Mouse (Mus musculus) thymus, adult 2 months (tissue): ENCODE data around the gene Tmc6. TPM values are rescaled to one million over a fixed set of nuclear protein-coding genes. Genes with fewer than 3 reads are reported as not detected.

ENCODE experiments used
- DNase-seq: peaks from one replicate; pipeline ENCODE4 v3.0.0; 2021
- H3K27ac ChIP-seq: fragments of 200-500 bp; 2 replicates; pipeline ENCODE4 v1.5.1; 2012; ENCODE audit warnings: low read length, control low read depth; ENCODE audit not compliant: control insufficient read depth, insufficient read depth
- H3K27me3 ChIP-seq: fragments of 200-500 bp; 2 replicates; pipeline ENCODE4 v1.6.1; 2012; ENCODE audit warnings: mild to moderate bottlenecking, low read length, moderate library complexity, mixed read lengths; ENCODE audit not compliant: control insufficient read depth, insufficient read depth
- H3K36me3 ChIP-seq: fragments of 200-500 bp; 2 replicates; pipeline ENCODE4 v1.6.1; 2012; ENCODE audit warnings: mild to moderate bottlenecking, low read length, moderate library complexity; ENCODE audit not compliant: control insufficient read depth, insufficient read depth
- H3K4me1 ChIP-seq: fragments of 200-500 bp; replicated peaks from 2 replicates; pipeline ENCODE4 v1.6.1; 2012; ENCODE audit warnings: low read length; ENCODE audit not compliant: control insufficient read depth, insufficient read depth
- H3K4me3 ChIP-seq: fragments of 200-500 bp; 2 replicates; pipeline ENCODE4 v1.5.1; 2012; ENCODE audit warnings: mild to moderate bottlenecking, low read length, control low read depth, moderate library complexity; ENCODE audit not compliant: control insufficient read depth, insufficient read depth
- CTCF ChIP-seq: fragments of 200-500 bp; IDR thresholded peaks from 2 replicates; pipeline ENCODE4 v1.5.1; 2012; ENCODE audit warnings: mild to moderate bottlenecking, control low read depth, low read length, moderate library complexity, borderline replicate concordance; ENCODE audit not compliant: control insufficient read depth, poor library complexity, insufficient read depth; ENCODE audit errors: extremely low read depth
- POLR2A ChIP-seq: fragments of 200-500 bp; IDR thresholded peaks from 2 replicates; pipeline ENCODE4 v1.6.1; 2012; ENCODE audit warnings: mild to moderate bottlenecking, low read length, control low read depth, moderate library complexity; ENCODE audit not compliant: control insufficient read depth, poor library complexity, insufficient read depth; ENCODE audit errors: extremely low read depth
- WGBS: fragments of 180-500 bp; shearing (Covaris S2); methylation state at CpG from one replicate; pipeline ENCODE4 v1.1.7; 2018; 5-methylcytosine and 5-hydroxymethylcytosine counted together
- polyA plus RNA-seq: library from polyadenylated mRNA; depleted of rRNA; stranded (reverse); fragments of >200 nt; gene quantifications from 2 replicates; pipeline ENCODE4 v1.2.3, GENCODE M21; 2012

The Tmc6 gene
- polyA plus RNA-seq, 1 experiment = 201 TPM

DNA sequence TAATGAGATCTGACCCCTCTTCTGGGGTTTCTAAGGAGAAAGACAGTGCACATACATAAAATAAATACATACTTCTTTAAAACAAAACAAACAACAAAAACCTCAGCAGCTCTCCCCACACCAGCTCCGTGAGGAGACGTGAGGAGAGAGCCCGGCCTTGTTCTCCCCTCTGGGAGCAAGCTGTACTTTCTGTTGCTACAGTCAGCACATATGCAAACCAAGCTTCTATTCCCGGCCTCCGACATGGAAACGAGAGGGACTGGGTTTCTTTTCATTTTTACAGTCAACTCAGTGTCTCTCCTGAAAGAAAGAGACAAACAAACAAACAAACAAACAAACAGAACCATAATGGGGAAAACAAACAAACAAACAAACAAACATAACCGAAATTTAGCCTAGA, 18.0 kb upstream of the Tmc6 start:
- no peak for DNase-seq
- 94% methylated on average over 7 of the region's 7 CpGs for WGBS
- no peaks in the 10 kb centered on the region for H3K36me3 ChIP-seq
- no peak for TF ChIP-seq POLR2A
- TF ChIP-seq CTCF = no peak
- peaks cover 29% of the 10 kb centered on the region for H3K4me1 ChIP-seq
- H3K27me3 ChIP-seq = no peaks in the 10 kb centered on the region
- H3K27ac ChIP-seq = no peak overlapping the region
- H3K4me3 ChIP-seq = no peak overlapping the region

DNA sequence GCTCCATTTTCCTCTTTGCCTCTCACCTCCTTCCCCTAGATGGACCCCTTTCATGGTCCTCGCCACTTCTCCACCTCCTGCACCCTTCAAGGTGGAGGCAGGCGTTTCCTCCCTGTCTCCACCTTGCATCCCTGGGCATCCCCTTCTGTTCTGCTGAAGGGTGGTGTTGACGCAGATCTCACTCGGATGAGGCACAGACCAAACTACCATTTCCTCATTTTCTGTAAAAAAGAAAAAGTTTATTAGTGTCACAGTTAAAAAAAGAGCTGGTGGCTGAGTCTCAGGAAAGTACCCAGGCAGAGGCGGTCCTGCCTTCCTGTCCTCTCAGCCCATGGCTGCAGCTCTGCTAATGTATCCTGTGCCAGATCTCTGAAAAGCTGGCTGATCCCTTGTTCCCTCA, 17.2 kb upstream of the Tmc6 start:
- H3K4me3 ChIP-seq = no peak overlapping the region
- H3K27me3 ChIP-seq = no peaks in the 10 kb centered on the region
- H3K4me1 ChIP-seq = peaks cover 35% of the 10 kb centered on the region
- TF ChIP-seq POLR2A = no peak
- TF ChIP-seq CTCF = no peak
- WGBS = 39% methylated on average over 5 of the region's 5 CpGs
- DNase-seq = no peak
- peak overlapping the region; percentile 8; the same call in 1 of the 2 replicates for H3K27ac ChIP-seq
- H3K36me3 ChIP-seq = no peaks in the 10 kb centered on the region

DNA sequence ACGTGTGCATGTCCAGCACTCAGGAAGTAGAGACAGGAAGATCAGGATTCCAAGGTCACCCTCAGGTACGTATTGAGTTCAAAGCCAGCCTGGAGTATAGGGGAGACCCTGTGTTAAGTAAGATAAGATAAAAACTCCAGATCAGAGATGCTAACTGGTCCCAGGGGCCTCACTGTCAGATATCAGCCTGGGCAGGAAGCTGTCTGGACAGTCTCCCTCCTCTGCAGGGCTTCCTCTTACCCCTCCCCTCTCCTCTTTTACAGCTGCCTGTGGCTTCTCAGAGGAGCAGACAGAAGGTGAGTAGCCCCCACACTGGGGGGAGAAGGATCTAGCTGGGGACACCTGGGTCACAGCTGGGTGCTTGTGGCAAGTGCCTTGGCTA, 16.2 kb upstream of the Tmc6 start:
- DNase-seq = peak; percentile 43
- TF ChIP-seq POLR2A (no peak), CTCF (no peak)
- 2% methylated on average over 2 of the region's 2 CpGs for WGBS
- H3K4me1 ChIP-seq = peaks cover 42% of the 10 kb centered on the region
- H3K27me3 ChIP-seq = no peaks in the 10 kb centered on the region
- H3K36me3 ChIP-seq = no peaks in the 10 kb centered on the region
- H3K27ac ChIP-seq = no peak overlapping the region
- no peak overlapping the region for H3K4me3 ChIP-seq

DNA sequence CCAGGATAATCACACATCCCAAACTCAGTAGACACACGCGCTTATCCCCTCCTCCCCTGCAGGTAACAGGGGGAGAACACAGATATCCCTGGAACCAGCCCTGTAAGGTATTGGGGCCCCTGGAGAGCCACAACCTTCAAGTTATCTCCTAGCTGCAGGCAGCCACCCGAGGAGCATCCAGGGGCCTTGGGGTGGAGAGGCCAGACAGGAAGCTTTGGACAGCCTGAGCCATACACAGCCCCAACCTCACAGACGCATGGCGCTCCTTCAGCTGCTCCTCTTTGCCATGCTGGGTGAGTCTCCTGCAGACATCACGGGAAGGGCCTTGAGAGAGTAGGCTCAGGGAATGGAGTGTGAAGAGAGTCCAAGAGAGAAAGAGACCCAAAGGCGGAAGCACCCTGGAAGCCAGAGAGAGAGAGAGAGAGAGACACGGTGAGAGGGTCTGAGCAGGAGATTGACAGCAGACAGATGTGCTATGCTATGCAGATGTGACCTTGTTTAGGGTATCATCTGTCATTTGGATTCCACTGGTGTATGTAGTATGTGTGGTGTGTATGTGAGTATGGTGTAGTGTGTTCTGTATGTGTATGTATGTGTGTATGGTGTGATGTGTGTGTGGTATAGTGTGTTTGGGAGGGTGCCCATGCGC, 15.6 kb upstream of the Tmc6 start, which contains the start of gene 6030468B19Rik:
6030468B19Rik (plus strand) TSS at position 150 of the 649 bp plus-strand sequence.
- Histone ChIP-seq H3K36me3 (peaks cover 1% of the 10 kb centered on the region; the same call in 1 of the 2 replicates), H3K27me3 (no peaks in the 10 kb centered on the region), H3K4me1 (peaks cover 44% of the 10 kb centered on the region), H3K4me3 (no peak within 1 kb of the TSS), H3K27ac (no peak within 1 kb of the TSS; the same call in 1 of the 2 replicates)
- WGBS = 51% methylated on average over 9 of the region's 9 CpGs
- DNase-seq = no peak
- no peak for TF ChIP-seq CTCF
- no peak for TF ChIP-seq POLR2A

- Histone ChIP-seq H3K4me3 (no peak overlapping the region), H3K36me3 (peaks cover 5% of the 10 kb centered on the region; the same call in 1 of the 2 replicates), H3K4me1 (peaks cover 51% of the 10 kb centered on the region), H3K27ac (no peak overlapping the region), H3K27me3 (no peaks in the 10 kb centered on the region)
- TF ChIP-seq CTCF (no peak), POLR2A (no peak)
- DNase-seq = no peak
- 13% methylated on average over 5 of the region's 5 CpGs for WGBS
These were observed 15.0 kb upstream of the Tmc6 start for GRCm38 (mm10) chr11:117796954-117797353.

DNA sequence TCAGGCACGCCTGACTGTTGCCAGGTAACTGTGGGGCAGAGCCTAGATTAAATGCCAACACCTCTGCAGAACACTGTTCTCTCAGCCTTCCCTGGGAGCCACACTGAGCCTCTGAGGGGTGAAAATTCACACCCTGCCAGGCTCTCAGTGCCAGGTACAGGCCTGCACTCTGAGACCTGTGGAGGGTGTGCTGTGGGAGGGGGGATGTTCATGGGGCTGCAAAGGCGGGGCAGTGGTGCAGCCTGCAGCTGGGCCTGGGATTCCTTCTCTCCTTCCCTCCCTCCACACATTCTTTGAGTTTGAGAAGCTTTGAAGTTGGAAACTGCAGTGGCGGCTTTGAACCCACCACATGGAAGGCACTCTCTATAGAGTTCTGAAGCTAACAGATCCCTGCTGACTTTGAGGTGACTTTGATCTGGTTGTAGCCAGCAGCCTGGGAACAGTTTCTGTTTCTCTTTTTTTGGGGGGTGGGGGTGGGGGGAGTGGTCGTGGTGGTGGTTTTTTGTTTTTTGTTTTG, 12.1 kb upstream of the Tmc6 start:
- 15% methylated on average over 4 of the region's 4 CpGs for WGBS
- TF ChIP-seq POLR2A (no peak), CTCF (no peak)

More for the DNA sequence above, 12.1 kb upstream of the Tmc6 start:
- H3K36me3 ChIP-seq = peaks cover 15% of the 10 kb centered on the region; the same call in 1 of the 2 replicates
- no peak overlapping the region for H3K27ac ChIP-seq
- H3K4me3 ChIP-seq = no peak overlapping the region
- peaks cover 63% of the 10 kb centered on the region for H3K4me1 ChIP-seq
- peak; percentile 33 for DNase-seq
- no peaks in the 10 kb centered on the region for H3K27me3 ChIP-seq
